Mouse (Mus musculus): Measurements from ENCODE around the gene Pramef6.
"Not testable (repeated sequence)": the region's sequence is repeated elsewhere in the genome, so short reads cannot be mapped to it uniquely, and the experiment has no call there.

Pramef6 gene

DNA sequence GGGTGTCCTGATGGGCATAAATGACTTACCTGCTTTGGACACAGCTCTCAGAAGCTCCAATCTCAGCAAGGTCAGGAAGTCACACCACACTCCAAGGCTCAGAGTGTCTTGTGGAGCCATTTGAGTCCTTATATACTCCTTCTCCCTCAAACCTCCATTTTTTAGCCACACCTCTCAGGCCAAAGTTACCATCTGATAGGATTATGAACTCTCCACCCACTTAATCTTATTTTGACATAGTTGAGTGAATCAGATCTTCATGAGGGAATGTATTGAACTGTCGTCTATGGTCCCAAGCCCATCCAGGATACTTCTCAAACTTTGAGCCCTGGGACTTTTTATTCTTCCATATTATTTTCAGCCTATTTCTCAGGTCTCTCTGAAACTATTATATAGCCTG is at the start of gene Pramef6:
TSS of gene Pramef6 (minus strand) at position 101 of the 400 bp plus-strand sequence.
- DNase-seq: not testable (repeated sequence)

DNA sequence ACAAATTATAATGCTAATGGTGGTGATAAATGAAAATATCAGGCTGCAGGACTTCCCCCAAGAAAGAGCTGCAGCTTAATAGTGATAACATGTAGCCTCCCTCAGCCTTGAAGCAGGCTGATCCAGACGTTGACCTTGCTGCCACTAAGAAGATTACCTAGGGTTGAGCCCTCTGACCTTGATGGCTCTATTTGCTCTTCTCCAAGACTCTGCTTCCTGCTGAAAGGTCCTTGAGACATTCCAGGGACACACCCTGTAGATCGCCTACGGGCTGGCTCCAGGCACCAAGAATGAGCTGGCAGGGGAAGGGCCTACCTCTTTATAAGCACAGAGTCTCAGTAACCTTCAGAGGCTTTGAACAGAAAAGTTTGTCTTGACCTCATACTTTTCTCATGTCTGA is 5.8 kb downstream of the Pramef6 start:
- not testable (repeated sequence) for DNase-seq

DNA sequence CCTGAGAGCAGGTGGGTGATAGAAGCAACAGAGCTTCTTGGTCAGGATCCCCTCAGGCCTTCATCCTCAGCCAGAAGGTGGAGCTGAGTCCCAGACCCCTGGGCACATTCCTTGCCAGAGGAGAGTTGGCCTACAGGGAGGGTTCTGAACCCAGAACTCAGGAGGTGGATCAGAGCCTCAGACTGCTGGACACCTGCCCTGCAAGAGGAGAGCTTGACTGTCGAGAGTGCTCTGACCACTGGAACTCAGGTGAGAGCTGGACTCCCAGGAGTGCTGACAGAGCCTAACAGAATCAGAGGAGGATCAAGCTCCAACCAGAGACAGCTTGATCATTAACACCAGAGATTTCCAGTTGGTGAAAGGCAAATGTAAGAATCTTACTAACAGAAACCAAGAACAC is 17.8 kb downstream of the Pramef6 start:
- not testable (repeated sequence) for DNase-seq

DNA sequence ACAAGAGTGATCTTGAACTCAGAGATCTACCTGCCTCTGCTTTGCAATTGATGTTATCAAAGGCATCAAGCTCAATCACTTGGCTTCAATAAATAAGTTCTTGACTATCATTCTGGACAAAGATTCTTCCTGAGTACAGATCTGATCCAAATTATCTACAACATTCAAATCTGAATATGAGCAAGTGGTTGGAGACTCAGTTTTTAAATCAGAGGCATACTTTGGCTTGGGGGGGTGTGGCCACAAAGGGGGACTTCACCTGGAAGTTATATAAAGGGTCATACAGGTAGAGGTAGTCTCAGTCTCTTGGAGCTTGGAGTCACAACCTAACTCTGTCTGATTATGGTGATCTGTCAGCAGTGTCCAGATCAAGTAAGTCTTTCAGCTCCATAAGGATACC is 54.0 kb downstream of the Pramef6 start, which contains the start of gene Gm13103:
TSS of gene Gm13103 (plus strand) at position 301 of the 400 bp plus-strand sequence.
- DNase-seq: not testable (repeated sequence)
